Mouse (Mus musculus) kidney, embryonic 14.5 days (tissue): Measurements from ENCODE around the gene Nfya. TPM values are rescaled to one million over a fixed set of nuclear protein-coding genes. Genes with fewer than 3 reads are reported as not detected.

Experiments used
- ATAC-seq: fragments of 200-750 bp; cut with Nextera tagmentation; 2 replicates; pipeline ENCODE4 v1.8.0; 2017; ENCODE audit warnings: moderate number of reproducible peaks, mild to moderate bottlenecking, moderate TSS enrichment, moderate library complexity; ENCODE audit not compliant: low FRiP score, low TSS enrichment
- H3K27ac ChIP-seq: fragments of 300-500 bp; sonication (generic); 2 replicates; pipeline ENCODE4 v1.5.1; 2014; ENCODE audit warnings: low read depth, mild to moderate bottlenecking, low read length, moderate library complexity, mixed read lengths
- H3K27me3 ChIP-seq: fragments of 300-500 bp; sonication (generic); 2 replicates; pipeline ENCODE4 v1.6.1; 2014; ENCODE audit warnings: mild to moderate bottlenecking, low read length; ENCODE audit not compliant: control insufficient read depth, insufficient read depth
- H3K36me3 ChIP-seq: fragments of 300-500 bp; sonication (generic); 2 replicates; pipeline ENCODE4 v1.6.1; 2014; ENCODE audit warnings: low read length, mixed read lengths; ENCODE audit not compliant: control insufficient read depth, insufficient read depth
- H3K4me1 ChIP-seq: fragments of 300-500 bp; sonication (generic); 2 replicates; pipeline ENCODE4 v1.6.1; 2014; ENCODE audit warnings: low read length, mixed read lengths; ENCODE audit not compliant: control insufficient read depth, insufficient read depth
- H3K4me2 ChIP-seq: fragments of 300-500 bp; sonication (generic); replicated peaks from 2 replicates; pipeline ENCODE4 v1.6.1; 2014; ENCODE audit warnings: low read depth, mild to moderate bottlenecking, low read length
- H3K4me3 ChIP-seq: fragments of 300-500 bp; sonication (generic); 2 replicates; pipeline ENCODE4 v1.5.1; 2014; ENCODE audit warnings: mild to moderate bottlenecking, low read length
- H3K9ac ChIP-seq: fragments of 300-500 bp; sonication (generic); 2 replicates; pipeline ENCODE4 v1.6.1; 2014; ENCODE audit warnings: low read depth, mild to moderate bottlenecking, low read length, moderate library complexity
- H3K9me3 ChIP-seq: fragments of 300-500 bp; sonication (generic); 2 replicates; pipeline ENCODE4 v1.6.1; 2016; ENCODE audit warnings: low read length; ENCODE audit not compliant: control insufficient read depth
- WGBS: fragments of 180-500 bp; shearing (Covaris S2); extraction: QIAGEN DNeasy Blood & Tissue Kit; methylation state at CpG from one replicate; pipeline ENCODE4 v1.1.7; 2014; 5-methylcytosine and 5-hydroxymethylcytosine counted together
- polyA plus RNA-seq: library from polyadenylated mRNA; unstranded; fragments of >200 nt; fragmentation: Nextera tagmentation; extraction: Ambion mirVana; gene quantifications from 2 replicates; pipeline ENCODE4 v1.2.1, GENCODE M21; 2014

Nfya gene
- polyA plus RNA-seq, 1 experiment from 2014 or later: 26.7 TPM

DNA sequence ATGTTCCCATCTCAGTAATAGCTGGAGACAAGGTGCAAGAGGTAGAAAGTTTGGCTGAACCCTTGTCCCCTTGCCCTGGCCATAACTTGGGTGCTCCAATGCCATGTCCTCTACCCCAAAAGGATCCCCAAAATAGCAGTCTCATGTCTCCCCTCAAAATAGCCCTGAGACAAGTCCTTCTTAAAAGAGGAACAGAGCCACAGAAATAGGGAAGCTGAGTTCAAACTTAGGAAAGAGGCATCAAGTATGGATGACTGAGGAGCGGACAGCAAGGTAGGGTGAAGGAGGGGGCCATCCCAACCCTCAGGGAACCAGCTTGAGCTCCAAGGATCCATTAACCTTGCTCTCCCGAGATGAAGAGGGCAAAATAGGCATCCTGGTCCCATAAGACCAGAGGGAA is 62.4 kb downstream of the Nfya start:
- Histone ChIP-seq H3K9ac (no peak overlapping the region), H3K27me3 (no peaks in the 10 kb centered on the region), H3K4me1 (no peaks in the 10 kb centered on the region), H3K4me3 (no peak overlapping the region), H3K27ac (no peak overlapping the region), H3K9me3 (no peaks in the 10 kb centered on the region), H3K36me3 (no peaks in the 10 kb centered on the region), H3K4me2 (no peak overlapping the region)
- WGBS: 90% methylated on average over 2 of the region's 2 CpGs
- no peak for ATAC-seq

DNA sequence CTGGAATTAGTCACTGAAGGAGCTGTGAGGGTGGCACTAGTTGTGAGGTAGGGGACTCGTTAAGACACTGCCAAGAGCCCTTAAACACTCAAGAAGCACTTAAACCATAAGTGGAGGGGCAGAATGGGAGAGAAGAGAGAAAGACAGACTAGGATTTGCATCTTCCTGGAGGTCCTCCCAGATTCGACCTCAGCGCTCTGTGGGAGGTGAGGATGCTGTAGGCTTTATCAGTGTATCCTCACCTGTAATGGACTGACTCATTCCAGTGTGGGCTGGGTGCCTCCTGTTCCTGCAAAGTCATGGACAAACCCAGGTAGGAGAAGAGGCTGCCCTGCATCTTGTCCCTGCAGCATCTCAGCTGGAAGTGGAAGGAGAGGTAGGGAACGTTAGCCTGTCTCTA is 62.9 kb downstream of the Nfya start:
- 57% methylated on average over 4 of the region's 4 CpGs for WGBS

DNA sequence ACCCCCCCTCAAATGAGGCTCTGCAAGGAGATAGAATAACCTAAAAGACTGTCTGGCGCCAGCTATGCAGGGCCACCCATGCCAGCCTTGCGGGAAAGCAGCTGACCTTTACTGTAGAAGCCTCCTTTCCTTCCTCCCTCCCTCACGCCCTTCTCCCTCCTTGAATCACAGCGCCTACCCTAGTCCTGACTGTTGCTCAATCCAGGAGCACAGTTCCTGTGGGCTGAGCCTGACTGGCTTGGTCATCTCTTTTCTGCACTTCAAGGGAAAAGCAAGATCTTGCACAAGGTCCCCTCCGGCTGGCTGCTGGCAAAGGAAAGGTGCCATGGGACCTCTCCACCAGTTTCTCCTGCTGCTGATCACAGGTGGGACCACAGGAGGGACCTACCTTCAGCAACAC is 63.5 kb downstream of the Nfya start, which contains the start of gene Trem2:
Trem2 (plus strand) TSS at position 171 of the 400 bp plus-strand sequence.
- Histone ChIP-seq H3K27ac (no peak within 1 kb of the TSS), H3K27me3 (no peaks in the 10 kb centered on the region), H3K36me3 (no peaks in the 10 kb centered on the region), H3K4me2 (no peak within 1 kb of the TSS), H3K4me3 (no peak within 1 kb of the TSS), H3K4me1 (no peaks in the 10 kb centered on the region), H3K9ac (no peak within 1 kb of the TSS), H3K9me3 (no peaks in the 10 kb centered on the region)
- 70% methylated on average over 5 of the region's 5 CpGs for WGBS
- ATAC-seq: no peak

More for the DNA sequence above, 62.9 kb downstream of the Nfya start:
- H3K4me1 ChIP-seq: no peaks in the 10 kb centered on the region
- ATAC-seq: no peak
- H3K4me2 ChIP-seq: no peak overlapping the region
- H3K36me3 ChIP-seq: no peaks in the 10 kb centered on the region
- no peaks in the 10 kb centered on the region for H3K9me3 ChIP-seq
- no peak overlapping the region for H3K27ac ChIP-seq
- no peak overlapping the region for H3K9ac ChIP-seq
- no peaks in the 10 kb centered on the region for H3K27me3 ChIP-seq
- H3K4me3 ChIP-seq: no peak overlapping the region

DNA sequence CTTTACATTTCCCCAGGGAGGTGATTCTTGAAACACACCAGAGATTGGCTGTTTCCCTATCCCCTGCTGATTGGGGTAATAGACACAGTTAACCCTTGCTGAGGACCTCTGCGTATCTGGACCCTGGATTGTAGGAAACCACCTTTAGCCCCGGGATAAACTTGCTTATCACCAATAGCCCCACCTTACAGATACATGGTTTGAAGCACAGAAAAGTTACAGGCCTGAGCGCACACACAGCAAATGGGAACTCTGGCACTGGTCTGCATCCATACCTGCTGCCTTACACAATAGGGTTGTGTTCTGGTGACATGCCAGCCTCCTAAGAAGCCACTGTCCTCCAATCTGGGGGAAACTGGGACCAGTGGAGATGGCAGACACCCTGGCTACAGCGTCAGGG is 63.9 kb downstream of the Nfya start:
- H3K9ac ChIP-seq: no peak overlapping the region
- no peak overlapping the region for H3K27ac ChIP-seq
- H3K9me3 ChIP-seq: no peaks in the 10 kb centered on the region
- H3K4me1 ChIP-seq: no peaks in the 10 kb centered on the region
- no peak for ATAC-seq
- H3K4me2 ChIP-seq: no peak overlapping the region
- no peaks in the 10 kb centered on the region for H3K27me3 ChIP-seq
- 79% methylated on average over 4 of the region's 4 CpGs for WGBS
- H3K4me3 ChIP-seq: no peak overlapping the region
- no peaks in the 10 kb centered on the region for H3K36me3 ChIP-seq

DNA sequence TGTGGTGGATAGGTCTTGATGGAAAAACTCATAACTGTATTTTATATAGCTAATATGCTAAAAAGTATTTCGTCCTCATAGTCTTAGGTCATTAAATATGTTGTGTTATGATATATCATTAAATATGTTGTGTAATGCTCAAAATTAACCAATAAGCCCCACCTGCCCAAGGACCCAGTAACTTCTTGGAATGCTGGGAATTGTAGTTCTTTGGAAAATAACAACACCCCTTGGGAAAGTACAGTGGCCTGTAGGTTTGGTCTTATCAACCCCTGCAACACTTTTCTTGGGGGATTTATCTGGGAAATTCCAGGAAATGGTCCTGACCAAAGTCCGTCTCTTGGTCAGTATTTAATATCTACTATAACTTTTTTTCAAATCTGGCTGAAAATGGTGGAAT is 66.6 kb downstream of the Nfya start:
- no peaks in the 10 kb centered on the region for H3K36me3 ChIP-seq
- no peak overlapping the region for H3K27ac ChIP-seq
- no peak for ATAC-seq
- H3K9me3 ChIP-seq: no peaks in the 10 kb centered on the region
- no peak overlapping the region for H3K4me2 ChIP-seq
- 91% methylated on average over 2 of the region's 2 CpGs for WGBS
- H3K4me3 ChIP-seq: no peak overlapping the region
- no peaks in the 10 kb centered on the region for H3K27me3 ChIP-seq
- H3K9ac ChIP-seq: no peak overlapping the region
- H3K4me1 ChIP-seq: no peaks in the 10 kb centered on the region

DNA sequence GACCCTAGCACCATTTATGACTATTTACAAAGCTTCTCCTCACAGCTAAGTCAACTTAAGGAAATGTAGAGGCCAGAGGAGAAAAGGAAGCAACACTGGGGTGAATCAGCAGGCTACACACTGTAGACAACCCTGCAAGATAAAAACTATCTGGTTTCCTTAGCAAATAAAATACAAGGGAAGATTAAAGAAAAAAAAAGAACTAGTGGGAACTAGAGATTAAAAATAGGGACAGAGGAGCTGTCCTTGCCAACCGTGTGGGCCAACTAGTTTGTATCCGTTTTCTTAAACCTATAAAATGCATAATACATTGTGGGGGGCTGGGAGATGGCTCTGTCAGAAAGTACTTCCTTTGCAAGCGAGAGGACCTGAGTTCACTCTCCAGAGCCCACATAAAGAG is 67.8 kb downstream of the Nfya start:
- no peak overlapping the region for H3K9ac ChIP-seq
- H3K4me1 ChIP-seq: no peaks in the 10 kb centered on the region
- no peaks in the 10 kb centered on the region for H3K36me3 ChIP-seq
- H3K4me2 ChIP-seq: no peak overlapping the region
- H3K27ac ChIP-seq: no peak overlapping the region
- WGBS: 68% methylated on average over 3 of the region's 3 CpGs
- H3K27me3 ChIP-seq: no peaks in the 10 kb centered on the region
- no peaks in the 10 kb centered on the region for H3K9me3 ChIP-seq
- H3K4me3 ChIP-seq: no peak overlapping the region
- no peak for ATAC-seq

DNA sequence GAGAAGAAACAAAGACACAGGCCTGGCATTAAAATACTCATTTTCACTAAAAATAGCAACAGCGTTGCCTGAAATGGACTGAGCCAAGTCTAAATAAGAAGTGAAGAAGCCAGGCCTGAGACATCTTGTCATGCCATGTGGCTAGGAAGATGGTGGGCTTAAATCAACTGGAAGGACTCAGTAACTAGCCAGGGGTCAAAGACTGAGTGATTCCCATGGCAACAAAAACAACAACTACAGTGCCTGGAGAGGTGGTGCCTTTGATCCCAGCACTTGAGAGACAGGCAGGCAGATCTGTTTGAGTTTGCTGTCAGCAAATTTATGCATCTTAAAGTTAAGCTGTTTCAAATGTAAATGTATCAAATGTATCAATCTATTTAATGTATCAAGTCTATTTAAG is 69.4 kb downstream of the Nfya start:
- Histone ChIP-seq H3K4me3 (no peak overlapping the region), H3K36me3 (no peaks in the 10 kb centered on the region), H3K27me3 (no peaks in the 10 kb centered on the region), H3K27ac (no peak overlapping the region), H3K4me1 (no peaks in the 10 kb centered on the region), H3K9ac (no peak overlapping the region), H3K9me3 (no peaks in the 10 kb centered on the region), H3K4me2 (no peak overlapping the region)
- no peak for ATAC-seq
- WGBS: 97% methylated on average over 1 of the region's 1 CpGs

Other genes with a start within 250 kb of the Nfya start
- not detected in 2 replicates for gene A530064D06Rik, start 242.6 kb downstream of the Nfya start, polyA plus RNA-seq
- not detected in 2 replicates for gene Trem1, start 177.1 kb downstream of the Nfya start, polyA plus RNA-seq
- gene Trem3, start 162.1 kb downstream of the Nfya start, polyA plus RNA-seq: not detected in 2 replicates
- 0.19 and 0.43 TPM in 2 replicates for gene Treml4, start 145.6 kb downstream of the Nfya start, polyA plus RNA-seq
- 0.16 TPM in 1 of 2 replicates, not detected in the other for gene Treml2, start 110.4 kb downstream of the Nfya start, polyA plus RNA-seq
- 0.10 and 0.49 TPM in 2 replicates for gene B430306N03Rik, start 93.8 kb downstream of the Nfya start, polyA plus RNA-seq
- gene Trem2, start 63.5 kb downstream of the Nfya start, polyA plus RNA-seq: 2.0 and 2.8 TPM in 2 replicates
- 0.67 and 0.76 TPM in 2 replicates for gene Treml1, start 50.0 kb downstream of the Nfya start, polyA plus RNA-seq
- gene Oard1, start 108 bp upstream of the Nfya start, polyA plus RNA-seq: 82.5 and 101 TPM in 2 replicates
- 0.69 and 0.89 TPM in 2 replicates for gene Apobec2, start 23.0 kb upstream of the Nfya start, polyA plus RNA-seq
- gene Tspo2, start 41.6 kb upstream of the Nfya start, polyA plus RNA-seq: 1.9 TPM in 2 replicates
- 3.5 and 4.7 TPM in 2 replicates for gene Unc5cl, start 45.0 kb upstream of the Nfya start, polyA plus RNA-seq